Mouse (Mus musculus) hindbrain, postnatal 0 days (tissue): ENCODE measurements at regions not wholly inside any gene's neighbourhood (a gene's known extent, or its start where the extent isn't known, plus 50 kb on each side); places are given as distances from the start of the nearest gene placed in this dataset.

Experiments used
- ATAC-seq: fragments of 200-750 bp; cut with Nextera tagmentation; 2 replicates; pipeline ENCODE4 v1.8.0; 2017; ENCODE audit warnings: mild to moderate bottlenecking, moderate TSS enrichment, moderate library complexity
- DNase-seq: peaks from one replicate; pipeline ENCODE4 v3.0.0-alpha.2; 2015; ENCODE audit warnings: low spot score
- H3K27ac ChIP-seq: fragments of 300-500 bp; sonication (generic); 2 replicates; pipeline ENCODE4 v1.5.1; 2014; ENCODE audit warnings: mild to moderate bottlenecking
- H3K27me3 ChIP-seq: fragments of 300-500 bp; sonication (generic); 2 replicates; pipeline ENCODE4 v1.6.1; 2014; ENCODE audit warnings: low read length, mixed read lengths; ENCODE audit not compliant: insufficient read depth
- H3K36me3 ChIP-seq: fragments of 300-500 bp; sonication (generic); 2 replicates; pipeline ENCODE4 v1.6.1; 2014; ENCODE audit warnings: low read length, mixed read lengths; ENCODE audit not compliant: insufficient read depth
- H3K4me1 ChIP-seq: fragments of 300-500 bp; sonication (generic); 2 replicates; pipeline ENCODE4 v1.6.1; 2014; ENCODE audit warnings: antibody characterized with exemption, low read length, mixed read lengths; ENCODE audit not compliant: insufficient read depth
- H3K4me2 ChIP-seq: fragments of 300-500 bp; sonication (generic); 2 replicates; pipeline ENCODE4 v1.6.1; 2014; ENCODE audit warnings: low read depth, mild to moderate bottlenecking, low read length, moderate library complexity, mixed read lengths
- H3K4me3 ChIP-seq: fragments of 300-500 bp; sonication (generic); 2 replicates; pipeline ENCODE4 v1.5.1; 2014; ENCODE audit warnings: low read length
- H3K9ac ChIP-seq: fragments of 300-500 bp; sonication (generic); replicated peaks from 2 replicates; pipeline ENCODE4 v1.6.1; 2014; ENCODE audit warnings: mild to moderate bottlenecking, low read length, moderate library complexity, mixed read lengths
- H3K9me3 ChIP-seq: fragments of 300-500 bp; sonication (generic); 2 replicates; pipeline ENCODE4 v1.6.1; 2016; ENCODE audit warnings: low read length, mixed read lengths
- CTCF ChIP-seq: IDR thresholded peaks from 2 replicates; pipeline ENCODE4 v1.5.1; 2016; ENCODE audit warnings: antibody characterized with exemption, control low read depth, low read depth
- WGBS: fragments of 180-500 bp; shearing (Covaris S2); extraction: QIAGEN DNeasy Blood & Tissue Kit; methylation state at CpG from one replicate; pipeline ENCODE4 v1.1.7; 2014; 5-methylcytosine and 5-hydroxymethylcytosine counted together

DNA sequence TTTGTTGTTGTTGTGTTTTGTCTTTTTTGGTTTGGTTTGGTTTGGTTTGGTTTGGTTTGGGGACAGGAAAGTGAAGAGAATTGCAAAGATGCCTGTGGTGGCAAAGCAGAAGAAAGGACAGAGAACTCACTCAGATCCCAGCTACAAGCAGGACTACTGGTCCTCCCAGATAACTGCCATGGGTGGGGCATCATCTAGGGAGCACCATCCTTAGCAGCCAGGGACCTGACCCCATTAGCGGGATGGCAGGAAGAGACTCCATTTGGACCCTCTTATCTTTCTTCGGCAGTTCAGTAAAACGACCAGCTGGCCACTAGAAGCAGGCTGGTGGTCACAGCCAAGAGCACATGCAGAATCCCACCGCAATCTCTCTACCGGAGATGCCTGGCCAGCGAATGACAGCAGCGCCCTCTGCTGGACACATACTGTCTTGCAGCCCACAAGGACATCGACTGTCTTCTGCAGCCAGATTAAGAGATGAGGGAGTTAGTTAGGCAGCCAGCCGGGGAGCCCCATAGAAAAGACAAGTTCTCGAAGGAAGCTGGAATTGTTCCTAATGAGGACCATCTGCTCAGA, 119.8 kb downstream of the Gm9195 start:
- H3K27me3 ChIP-seq: no peaks in the 10 kb centered on the region
- ATAC-seq (peak; percentile 85), DNase-seq (peak; percentile 93)
- peak; percentile 99 for TF ChIP-seq CTCF
- no peak overlapping the region for H3K4me3 ChIP-seq
- no peak overlapping the region for H3K27ac ChIP-seq
- H3K4me2 ChIP-seq: 0 out of 2 replicates have a peak overlapping the region, but pooled peaks have one; percentile 24
- H3K4me1 ChIP-seq: no peaks in the 10 kb centered on the region
- no peaks in the 10 kb centered on the region for H3K36me3 ChIP-seq
- H3K9ac ChIP-seq: no peak overlapping the region
- H3K9me3 ChIP-seq: no peaks in the 10 kb centered on the region
- 7% methylated on average over 10 of the region's 10 CpGs for WGBS

DNA sequence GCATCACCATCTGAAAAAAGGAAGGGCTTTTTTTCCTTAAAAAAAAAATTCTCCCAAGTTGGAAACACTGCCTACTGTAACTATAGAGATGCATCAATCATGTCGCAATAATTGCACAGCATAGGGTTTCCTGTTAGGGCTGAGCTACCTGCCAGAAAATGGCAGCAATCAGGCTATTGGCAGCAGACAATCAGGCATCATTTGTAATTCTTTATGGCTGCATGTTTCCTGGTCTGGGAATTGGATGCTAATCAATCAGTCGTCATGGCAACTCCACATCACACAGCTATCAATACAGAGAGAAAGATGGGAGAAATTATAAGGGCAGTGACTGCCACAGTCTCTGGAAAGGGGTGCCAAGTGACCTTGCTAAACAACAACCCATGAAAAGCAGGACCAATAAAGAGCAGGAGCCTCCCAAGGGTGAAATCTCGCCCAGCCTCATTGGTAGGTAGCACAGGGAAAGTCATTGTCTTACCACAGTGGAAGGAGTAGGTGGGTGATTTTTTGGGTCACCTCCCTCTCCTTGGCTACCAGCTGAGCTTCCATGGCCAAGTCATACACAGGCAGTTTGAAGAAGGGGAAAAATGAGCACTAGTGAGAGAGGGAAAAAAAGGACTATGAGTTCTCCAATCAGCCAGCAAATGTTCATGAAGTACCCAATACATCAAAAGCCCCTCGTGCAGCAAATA, 130.7 kb downstream of the Gm9195 start:
- DNase-seq: peak; percentile 25
- no peak overlapping the region for H3K9ac ChIP-seq
- H3K36me3 ChIP-seq: no peaks in the 10 kb centered on the region
- no peak for TF ChIP-seq CTCF
- H3K9me3 ChIP-seq: no peaks in the 10 kb centered on the region
- H3K4me3 ChIP-seq: no peak overlapping the region
- no peak for ATAC-seq
- H3K4me1 ChIP-seq: no peaks in the 10 kb centered on the region; the same call in 1 of the 2 replicates
- H3K27me3 ChIP-seq: no peaks in the 10 kb centered on the region
- H3K4me2 ChIP-seq: no peak overlapping the region
- H3K27ac ChIP-seq: no peak overlapping the region
- WGBS: 66% methylated on average over 4 of the region's 4 CpGs

DNA sequence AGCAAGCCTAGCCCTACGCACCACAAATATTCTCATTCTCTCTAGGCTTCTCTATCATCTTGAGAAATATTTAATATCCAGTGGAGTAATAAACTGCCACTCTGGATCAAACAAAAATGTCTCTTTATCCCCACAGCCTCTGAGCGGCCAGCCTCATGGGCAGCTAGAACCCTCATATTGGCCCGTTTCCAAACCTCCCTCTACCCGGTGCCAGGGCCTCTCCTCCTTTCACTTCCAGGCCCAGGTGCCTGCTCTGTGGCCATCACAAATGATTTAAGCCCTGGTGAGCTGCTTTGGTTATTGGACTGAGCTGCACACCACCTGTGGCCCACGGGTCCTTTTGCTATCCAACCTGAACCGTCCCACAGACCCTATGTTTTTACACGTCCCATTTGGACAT, 131.5 kb downstream of the Gm9195 start:
- H3K27me3 ChIP-seq: no peaks in the 10 kb centered on the region
- no peaks in the 10 kb centered on the region for H3K9me3 ChIP-seq
- no peak for TF ChIP-seq CTCF
- WGBS: 66% methylated on average over 7 of the region's 7 CpGs
- no peak overlapping the region for H3K4me3 ChIP-seq
- H3K9ac ChIP-seq: no peak overlapping the region
- no peak overlapping the region for H3K4me2 ChIP-seq
- no peaks in the 10 kb centered on the region for H3K36me3 ChIP-seq
- ATAC-seq (no peak), DNase-seq (peak; percentile 50)
- no peaks in the 10 kb centered on the region; the same call in 1 of the 2 replicates for H3K4me1 ChIP-seq
- no peak overlapping the region for H3K27ac ChIP-seq

DNA sequence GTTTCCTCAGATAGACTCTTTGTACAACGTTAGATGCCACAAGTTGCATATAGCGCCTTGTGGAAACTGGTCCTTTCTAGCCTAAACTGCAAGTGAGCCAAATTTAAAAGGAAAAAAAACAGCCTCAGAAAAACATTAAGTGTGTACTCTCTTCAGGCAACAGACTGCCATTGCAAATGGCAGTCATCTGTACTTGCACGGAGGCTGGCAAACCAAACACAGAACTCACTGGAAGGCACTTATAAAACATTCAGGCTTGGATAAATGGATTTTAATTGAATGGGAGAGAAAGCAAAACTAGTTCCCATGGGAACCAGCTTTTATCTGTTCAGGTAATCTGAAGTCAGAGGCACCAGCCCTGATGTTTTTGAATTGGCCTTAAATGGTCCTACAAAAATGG, 133.7 kb downstream of the Gm9195 start:
- 80% methylated on average over 3 of the region's 3 CpGs for WGBS
- Histone ChIP-seq H3K4me2 (no peak overlapping the region), H3K4me3 (no peak overlapping the region), H3K9ac (no peak overlapping the region), H3K27ac (no peak overlapping the region), H3K27me3 (no peaks in the 10 kb centered on the region), H3K36me3 (no peaks in the 10 kb centered on the region), H3K4me1 (no peaks in the 10 kb centered on the region; the same call in 1 of the 2 replicates), H3K9me3 (no peaks in the 10 kb centered on the region)
- TF ChIP-seq CTCF: no peak
- DNase-seq (no peak), ATAC-seq (no peak)

DNA sequence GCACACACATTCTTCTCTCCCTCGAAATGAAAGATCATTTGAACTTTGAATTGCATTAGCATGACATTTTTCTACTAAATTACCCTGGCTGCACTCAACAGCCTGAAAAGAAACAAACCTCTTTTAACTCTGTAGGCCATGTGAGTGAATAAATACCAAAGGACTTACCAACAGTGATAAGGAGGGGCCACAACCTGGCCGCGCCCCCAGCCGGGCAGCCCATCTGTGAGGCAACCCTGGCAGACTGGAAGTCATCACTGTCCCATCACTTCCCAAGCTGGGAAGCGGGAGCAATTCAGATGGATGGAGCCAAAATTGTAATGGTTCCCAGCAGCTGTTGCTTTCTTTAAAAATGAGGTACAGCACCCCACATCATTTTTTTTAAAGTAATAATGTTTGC, 149.5 kb downstream of the Gm9195 start:
- no peaks in the 10 kb centered on the region for H3K27me3 ChIP-seq
- H3K9me3 ChIP-seq: no peaks in the 10 kb centered on the region
- no peak overlapping the region for H3K4me2 ChIP-seq
- no peaks in the 10 kb centered on the region for H3K36me3 ChIP-seq
- H3K4me1 ChIP-seq: no peaks in the 10 kb centered on the region
- WGBS: 53% methylated on average over 5 of the region's 5 CpGs
- no peak overlapping the region for H3K27ac ChIP-seq
- ATAC-seq: 0 out of 2 replicates have a peak, but pooled peaks have one; percentile 12
- no peak for DNase-seq
- H3K9ac ChIP-seq: no peak overlapping the region
- no peak overlapping the region for H3K4me3 ChIP-seq
- no peak for TF ChIP-seq CTCF

DNA sequence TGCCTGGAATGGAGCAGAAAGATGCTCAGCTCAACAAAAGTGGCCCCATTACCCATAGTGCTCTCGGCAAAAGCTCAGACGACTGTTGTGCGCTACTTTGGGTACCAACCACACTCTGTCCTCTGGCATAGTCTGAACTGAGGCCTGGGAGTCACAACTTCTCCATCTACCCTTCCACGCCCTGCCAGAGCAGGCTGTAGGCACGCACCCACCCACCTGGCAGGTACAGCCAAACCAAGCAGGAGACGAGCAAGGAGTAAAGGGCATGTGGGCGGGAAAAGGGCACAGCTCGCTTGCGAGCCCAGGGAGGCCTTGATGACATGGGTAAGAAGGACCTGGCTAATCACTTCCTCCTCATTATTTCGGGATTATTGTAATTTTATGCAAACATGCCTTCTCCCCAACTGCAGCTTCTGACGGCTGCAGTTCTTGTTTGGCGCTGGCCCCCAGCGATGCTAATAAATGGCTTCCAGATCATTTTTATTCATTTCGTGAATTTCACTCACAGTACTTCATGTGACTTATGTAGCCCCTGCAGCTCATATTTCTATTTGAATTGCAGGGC, 150.0 kb downstream of the Gm9195 start:
- H3K27me3 ChIP-seq: no peaks in the 10 kb centered on the region
- no peak overlapping the region for H3K9ac ChIP-seq
- no peaks in the 10 kb centered on the region for H3K36me3 ChIP-seq
- TF ChIP-seq CTCF: no peak
- no peak for DNase-seq
- no peak for ATAC-seq
- 52% methylated on average over 14 of the region's 14 CpGs for WGBS
- H3K4me3 ChIP-seq: no peak overlapping the region
- H3K4me1 ChIP-seq: no peaks in the 10 kb centered on the region
- H3K4me2 ChIP-seq: no peak overlapping the region
- no peaks in the 10 kb centered on the region for H3K9me3 ChIP-seq
- H3K27ac ChIP-seq: no peak overlapping the region

DNA sequence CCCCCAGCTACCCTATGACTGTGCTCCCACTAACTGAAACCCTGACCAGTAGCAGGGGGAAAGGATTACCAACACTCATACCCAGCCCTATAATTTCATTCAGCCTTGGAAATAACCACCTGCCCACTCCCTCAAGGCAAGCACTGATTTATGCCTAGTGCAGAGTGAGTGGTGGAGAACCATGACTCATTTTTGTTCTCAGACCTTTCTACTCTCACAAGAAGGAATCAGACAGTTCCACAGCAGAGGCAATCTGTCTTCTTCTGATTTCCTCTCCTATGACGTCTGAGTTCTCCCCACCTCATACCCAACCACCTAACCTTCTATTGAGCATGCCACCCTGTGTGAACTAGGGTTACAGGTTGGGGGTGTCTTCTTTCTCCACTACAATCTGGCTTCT, 153.6 kb downstream of the Gm9195 start:
- Histone ChIP-seq H3K9me3 (no peaks in the 10 kb centered on the region), H3K36me3 (no peaks in the 10 kb centered on the region), H3K4me1 (no peaks in the 10 kb centered on the region), H3K4me3 (no peak overlapping the region), H3K4me2 (no peak overlapping the region), H3K27ac (no peak overlapping the region), H3K27me3 (no peaks in the 10 kb centered on the region), H3K9ac (no peak overlapping the region)
- no peak for TF ChIP-seq CTCF
- WGBS: 76% methylated on average over 1 of the region's 1 CpGs
- DNase-seq (no peak), ATAC-seq (no peak)
